Mouse (Mus musculus): ENCODE measurements around the gene Krt79.

Gene Krt79

GRCm38 (mm10) chr15:101940274-101940829 lies at the start of gene Krt79:
Krt79 (minus strand) TSS chr15:101940324.
- DNase-seq: no peak

GRCm38 (mm10) chr15:101988714-101989113 lies 48.6 kb upstream of the Krt79 start:
- no peak for DNase-seq

- DNase-seq: peak; percentile 91
These were observed 48.0 kb upstream of the Krt79 start for GRCm38 (mm10) chr15:101988119-101988518.

- DNase-seq: no peak
These were observed 44.6 kb upstream of the Krt79 start for GRCm38 (mm10) chr15:101984746-101985145.

GRCm38 (mm10) chr15:101983949-101984601 lies 44.0 kb upstream of the Krt79 start:
- peak; percentile 93 for DNase-seq

GRCm38 (mm10) chr15:101983315-101983948 lies 43.3 kb upstream of the Krt79 start:
- DNase-seq: no peak

GRCm38 (mm10) chr15:101980849-101981248 lies 40.7 kb upstream of the Krt79 start:
- DNase-seq: no peak

- DNase-seq: peak; percentile 67
These were observed 37.1 kb upstream of the Krt79 start for GRCm38 (mm10) chr15:101977043-101977726.

GRCm38 (mm10) chr15:101976641-101977040 lies 36.5 kb upstream of the Krt79 start:
- no peak for DNase-seq

- no peak for DNase-seq
These were observed 35.9 kb upstream of the Krt79 start for GRCm38 (mm10) chr15:101976023-101976422.

- DNase-seq: no peak
These were observed 34.1 kb upstream of the Krt79 start for GRCm38 (mm10) chr15:101974083-101974845.

- DNase-seq: peak; percentile 100
These were observed 33.4 kb upstream of the Krt79 start for GRCm38 (mm10) chr15:101973414-101974077.

- peak; percentile 73 for DNase-seq
These were observed 30.4 kb upstream of the Krt79 start for GRCm38 (mm10) chr15:101970536-101970935.

GRCm38 (mm10) chr15:101966808-101967207 lies 26.7 kb upstream of the Krt79 start:
- no peak for DNase-seq

- no peak for DNase-seq
These were observed 18.8 kb upstream of the Krt79 start for GRCm38 (mm10) chr15:101958891-101959290.

GRCm38 (mm10) chr15:101954187-101954586 lies 14.1 kb upstream of the Krt79 start, which contains the start of gene Krt78:
Krt78 (minus strand) TSS chr15:101954287.
- DNase-seq: no peak

GRCm38 (mm10) chr15:101952733-101953474 lies 12.8 kb upstream of the Krt79 start:
- DNase-seq: no peak

- DNase-seq: no peak
These were observed 5.3 kb upstream of the Krt79 start for GRCm38 (mm10) chr15:101945430-101945829.

- no peak for DNase-seq
These were observed 1.8 kb upstream of the Krt79 start for GRCm38 (mm10) chr15:101941948-101942347.

GRCm38 (mm10) chr15:101938600-101939308 lies 1.4 kb downstream of the Krt79 start:
- DNase-seq: no peak

- no peak for DNase-seq
These were observed 7.1 kb downstream of the Krt79 start for GRCm38 (mm10) chr15:101933024-101933423.

Measured in right cerebral cortex, postnatal 4 days (tissue).